Mouse (Mus musculus) cerebellum, adult 2 months (tissue): ENCODE measurements at regions not wholly inside any gene's neighbourhood (a gene's known extent, or its start where the extent isn't known, plus 50 kb on each side); places are given as distances from the start of the nearest gene placed in this dataset.

Source experiments
- DNase-seq, 2 experiments: peaks; one replicate each; pipeline ENCODE4 v3.0.0; 2021
- H3K27ac ChIP-seq: fragments of 200-500 bp; 2 replicates; pipeline ENCODE4 v1.5.1; 2012; ENCODE audit warnings: low read length, control low read depth, inconsistent platforms; ENCODE audit not compliant: insufficient read depth
- H3K27me3 ChIP-seq: fragments of 200-500 bp; 2 replicates; pipeline ENCODE4 v1.6.1; 2012; ENCODE audit warnings: inconsistent platforms, mild to moderate bottlenecking, low read length, moderate library complexity; ENCODE audit not compliant: control insufficient read depth, insufficient read depth
- H3K4me1 ChIP-seq: fragments of 200-500 bp; 2 replicates; pipeline ENCODE4 v1.6.1; 2011; ENCODE audit warnings: low read length; ENCODE audit not compliant: control insufficient read depth, insufficient read depth
- H3K4me3 ChIP-seq: fragments of 200-500 bp; replicated peaks from 2 replicates; pipeline ENCODE3; 2011; ENCODE audit warnings: mild to moderate bottlenecking, low read depth, low read length, control low read depth; ENCODE audit not compliant: insufficient read depth
- CTCF ChIP-seq: fragments of 200-500 bp; IDR thresholded peaks from 2 replicates; pipeline ENCODE4 v1.5.1; 2011; ENCODE audit warnings: low read depth, mild to moderate bottlenecking, control low read depth, low read length, moderate library complexity, borderline replicate concordance; ENCODE audit not compliant: insufficient read depth
- POLR2A ChIP-seq: fragments of 200-500 bp; IDR thresholded peaks from 2 replicates; pipeline ENCODE4 v1.6.1; 2011; ENCODE audit warnings: low read length, control low read depth, borderline replicate concordance; ENCODE audit not compliant: insufficient read depth
- WGBS: fragments of 180-500 bp; shearing (Covaris S2); methylation state at CpG from one replicate; pipeline ENCODE4 v1.1.7; 2018; 5-methylcytosine and 5-hydroxymethylcytosine counted together

DNA sequence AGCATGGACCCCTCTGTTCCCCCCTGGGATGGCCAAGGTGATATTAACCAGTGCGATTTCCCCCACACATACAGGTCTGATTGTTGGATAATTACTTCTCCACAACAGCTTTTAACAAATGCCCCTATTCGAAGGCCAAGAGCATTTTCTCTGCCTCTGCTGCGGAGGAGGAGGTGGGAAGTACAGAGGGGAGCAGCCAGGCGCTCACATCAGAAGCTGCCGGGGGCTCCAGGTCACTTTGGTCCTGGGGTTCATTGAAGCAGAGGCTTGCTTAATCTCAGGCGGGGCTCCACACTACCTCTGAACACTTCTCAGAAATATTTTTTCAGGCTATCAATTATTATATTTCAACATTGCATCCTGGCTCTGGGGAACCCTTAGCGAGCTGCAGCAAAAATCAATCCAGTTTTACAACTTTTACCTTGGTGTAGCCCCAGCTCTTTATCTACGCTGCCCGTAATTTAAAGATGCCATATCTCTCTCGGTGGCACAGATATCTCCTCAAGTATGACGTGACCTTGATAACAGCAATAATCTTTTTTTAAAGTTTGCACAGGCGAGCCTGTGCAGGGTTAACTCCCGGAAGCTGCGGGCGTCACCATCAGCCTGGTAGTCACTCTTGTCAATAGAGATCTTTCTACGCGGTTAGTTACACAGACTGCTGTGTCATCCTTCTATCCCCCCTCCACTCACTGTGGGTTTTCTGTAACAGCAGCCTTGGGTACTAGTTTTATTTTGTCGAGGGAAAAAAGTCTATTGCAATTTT lies 307.5 kb upstream of the Pou3f3 start:
- 66% methylated on average over 18 of the region's 18 CpGs for WGBS
- DNase-seq, result no peak
- H3K4me3 ChIP-seq, result no peak overlapping the region
- no peak overlapping the region for H3K27ac ChIP-seq
- TF ChIP-seq POLR2A, result no peak
- TF ChIP-seq CTCF, result no peak
- H3K4me1 ChIP-seq, result no peaks in the 10 kb centered on the region
- H3K27me3 ChIP-seq, result no peaks in the 10 kb centered on the region

- Histone ChIP-seq H3K4me1 (no peaks in the 10 kb centered on the region), H3K4me3 (no peak overlapping the region), H3K27ac (no peak overlapping the region), H3K27me3 (no peaks in the 10 kb centered on the region)
- 90% methylated on average over 6 of the region's 6 CpGs for WGBS
- no peak for TF ChIP-seq CTCF
- TF ChIP-seq POLR2A, result no peak
- DNase-seq, result no peak
Observed at GRCm38 (mm10) chr1:42388740-42389139, 306.8 kb upstream of the Pou3f3 start.

DNA sequence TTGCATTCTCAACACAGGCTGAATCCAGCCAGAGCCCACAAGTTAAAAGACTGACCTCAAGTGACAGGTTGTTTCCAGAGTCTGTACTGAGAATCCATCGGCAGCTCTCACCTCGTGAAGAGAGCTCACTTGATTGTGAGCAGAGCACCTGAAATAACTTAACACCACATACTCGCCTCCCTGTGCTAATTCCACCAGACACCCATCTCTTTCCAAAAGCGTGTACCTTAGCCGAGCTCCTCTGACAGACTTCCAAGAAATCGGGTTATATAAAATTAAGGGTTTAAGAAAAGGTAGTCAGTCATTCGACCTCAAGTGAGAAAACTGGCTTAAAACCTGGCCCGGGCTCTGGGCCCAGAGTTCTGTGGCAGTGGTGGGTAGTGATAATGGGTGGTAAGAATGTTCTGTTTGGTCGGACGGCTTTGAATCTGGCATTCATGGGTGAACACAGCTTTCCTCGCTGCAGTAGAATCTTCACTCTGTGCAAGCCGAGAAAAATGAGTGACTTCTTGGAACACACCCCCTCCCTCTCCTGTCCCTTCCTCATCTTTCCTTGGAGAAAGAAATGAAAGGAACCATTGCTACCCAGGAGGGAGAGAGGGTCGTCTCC lies 299.8 kb upstream of the Pou3f3 start:
- DNase-seq, result no peak
- no peaks in the 10 kb centered on the region for H3K4me1 ChIP-seq
- no peak overlapping the region for H3K27ac ChIP-seq
- TF ChIP-seq POLR2A, result no peak
- TF ChIP-seq CTCF, result no peak
- 64% methylated on average over 13 of the region's 13 CpGs for WGBS
- H3K4me3 ChIP-seq, result no peak overlapping the region
- H3K27me3 ChIP-seq, result no peaks in the 10 kb centered on the region

- no peak overlapping the region for H3K27ac ChIP-seq
- H3K4me3 ChIP-seq, result no peak overlapping the region
- no peak for DNase-seq
- WGBS, result 24% methylated on average over 8 of the region's 8 CpGs
- H3K27me3 ChIP-seq, result no peaks in the 10 kb centered on the region
- TF ChIP-seq POLR2A, result no peak
- TF ChIP-seq CTCF, result no peak
- no peaks in the 10 kb centered on the region for H3K4me1 ChIP-seq
Observed at GRCm38 (mm10) chr1:42398461-42399154, 297.0 kb upstream of the Pou3f3 start.

- Histone ChIP-seq H3K4me3 (no peak overlapping the region), H3K27ac (no peak overlapping the region), H3K4me1 (no peaks in the 10 kb centered on the region), H3K27me3 (no peaks in the 10 kb centered on the region)
- no peak for DNase-seq
- TF ChIP-seq POLR2A (no peak), CTCF (no peak)
- WGBS, result 56% methylated on average over 21 of the region's 21 CpGs
Observed at GRCm38 (mm10) chr1:42415817-42416538, 279.6 kb upstream of the Pou3f3 start.

GRCm38 (mm10) chr1:42416539-42417218 lies 278.9 kb upstream of the Pou3f3 start:
- 72% methylated on average over 8 of the region's 8 CpGs for WGBS
- Histone ChIP-seq H3K27ac (no peak overlapping the region), H3K27me3 (no peaks in the 10 kb centered on the region), H3K4me3 (no peak overlapping the region), H3K4me1 (no peaks in the 10 kb centered on the region)
- DNase-seq, result no peak
- TF ChIP-seq CTCF (no peak), POLR2A (no peak)

GRCm38 (mm10) chr1:42417815-42418214 lies 277.8 kb upstream of the Pou3f3 start:
- no peak for TF ChIP-seq CTCF
- no peak for TF ChIP-seq POLR2A

More at GRCm38 (mm10) chr1:42417815-42418214, 277.8 kb upstream of the Pou3f3 start:
- Histone ChIP-seq H3K4me3 (no peak overlapping the region), H3K27me3 (no peaks in the 10 kb centered on the region), H3K4me1 (no peaks in the 10 kb centered on the region), H3K27ac (no peak overlapping the region)
- 70% methylated on average over 4 of the region's 4 CpGs for WGBS
- DNase-seq, result no peak
